Mouse (Mus musculus) embryonic fibroblast, embryonic 13.5 days (primary cell): ENCODE measurements at regions not wholly inside any gene's neighbourhood (a gene's known extent, or its start where the extent isn't known, plus 50 kb on each side); places are given as distances from the start of the nearest gene placed in this dataset.

Experiments used
- H3K27ac ChIP-seq: 2 replicates; pipeline ENCODE4 v1.5.1; 2012; ENCODE audit warnings: low read length, control low read depth, inconsistent platforms; ENCODE audit not compliant: insufficient read depth
- H3K4me1 ChIP-seq: 2 replicates; pipeline ENCODE4 v1.6.1; 2011; ENCODE audit warnings: low read length; ENCODE audit not compliant: control insufficient read depth, insufficient read depth
- H3K4me3 ChIP-seq: 2 replicates; pipeline ENCODE4 v1.5.1; 2011; ENCODE audit warnings: mild to moderate bottlenecking, control low read depth, low read length; ENCODE audit not compliant: insufficient read depth
- CTCF ChIP-seq: IDR thresholded peaks from 2 replicates; pipeline ENCODE4 v1.5.1; 2011; ENCODE audit warnings: mild to moderate bottlenecking, control low read depth, low read length, moderate library complexity, borderline replicate concordance; ENCODE audit not compliant: insufficient read depth
- POLR2A ChIP-seq: IDR thresholded peaks from 2 replicates; pipeline ENCODE4 v1.6.1; 2011; ENCODE audit warnings: low read depth, mild to moderate bottlenecking, control low read depth, low read length, moderate library complexity

GRCm38 (mm10) chr10:43761979-43762570 is 139.5 kb downstream of the Qrsl1 start:
- H3K4me1 ChIP-seq = no peaks in the 10 kb centered on the region
- H3K4me3 ChIP-seq = no peak overlapping the region
- TF ChIP-seq CTCF (no peak), POLR2A (no peak)
- H3K27ac ChIP-seq = no peak overlapping the region

DNA sequence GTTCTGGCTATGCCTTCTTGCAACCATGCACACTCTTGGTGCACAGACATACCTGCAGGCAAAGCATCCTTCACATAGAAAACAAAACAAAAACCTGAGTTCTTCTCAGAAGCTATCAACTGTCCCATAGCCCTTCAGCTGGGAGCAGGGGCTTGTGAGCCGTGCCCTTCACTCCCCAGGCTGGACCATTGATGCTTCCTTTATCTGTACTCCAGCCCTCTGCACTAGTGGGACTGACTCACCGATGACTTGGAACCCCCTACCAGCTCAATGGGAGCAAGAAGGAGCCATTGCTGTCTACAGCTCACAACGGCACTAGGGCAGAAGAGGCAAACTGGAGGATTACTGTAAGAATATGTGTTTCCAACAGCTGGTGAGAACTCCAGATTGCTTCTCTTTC is 137.0 kb downstream of the Qrsl1 start:
- Histone ChIP-seq H3K27ac (no peak overlapping the region), H3K4me1 (no peaks in the 10 kb centered on the region), H3K4me3 (no peak overlapping the region)
- TF ChIP-seq POLR2A = no peak
- TF ChIP-seq CTCF = no peak

DNA sequence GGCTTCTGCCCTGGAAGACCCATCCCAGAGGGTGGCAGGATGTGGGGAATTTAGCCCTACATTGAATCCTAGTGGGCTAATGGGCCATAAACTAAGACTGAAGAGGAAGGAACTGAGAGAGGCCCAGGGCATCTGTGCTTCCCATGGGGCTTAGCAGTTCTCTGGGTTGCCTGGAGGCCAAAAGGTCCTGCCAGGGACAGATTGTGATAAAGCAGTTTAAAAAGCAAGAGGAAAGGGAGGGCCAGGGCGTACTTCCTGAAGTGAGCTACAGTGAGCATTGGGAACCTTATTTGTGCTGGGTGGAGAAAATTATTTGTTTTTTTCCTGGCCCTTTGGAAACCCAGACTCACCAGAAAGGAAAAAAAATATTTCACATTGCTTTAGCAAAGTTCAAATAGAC is 136.3 kb downstream of the Qrsl1 start:
- TF ChIP-seq CTCF (no peak), POLR2A (no peak)
- H3K4me3 ChIP-seq = no peak overlapping the region
- no peaks in the 10 kb centered on the region for H3K4me1 ChIP-seq
- H3K27ac ChIP-seq = no peak overlapping the region

DNA sequence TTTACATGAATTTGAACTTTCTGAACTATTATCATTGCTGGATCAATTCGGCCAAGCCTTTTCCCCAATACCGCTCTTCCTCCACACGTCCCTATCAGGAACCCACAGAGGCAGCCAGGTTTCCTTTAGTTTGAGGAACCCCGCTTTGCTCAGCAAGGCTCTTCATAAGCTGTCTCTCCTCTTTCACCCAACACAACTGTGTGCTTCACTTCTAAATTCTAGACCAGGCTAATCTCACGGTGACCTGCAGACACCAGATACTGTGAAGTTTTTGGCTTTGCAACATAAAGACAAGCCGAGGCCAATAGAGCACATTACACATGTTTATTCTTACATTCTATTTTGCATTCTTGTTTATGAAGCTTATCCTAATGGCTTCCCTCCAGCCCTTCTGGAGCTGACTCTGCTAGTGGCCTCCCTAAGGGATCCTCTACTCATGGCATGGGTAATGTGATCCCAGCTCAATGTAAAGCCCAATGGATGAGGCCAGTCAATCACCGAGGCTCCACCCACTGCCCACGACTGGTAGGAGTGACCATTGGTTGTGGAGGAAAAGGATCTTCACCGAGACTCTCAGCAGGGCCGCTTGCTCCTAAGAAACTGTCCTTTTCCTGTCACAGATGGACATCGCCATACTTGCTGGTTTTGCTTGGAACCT is 135.6 kb downstream of the Qrsl1 start:
- Histone ChIP-seq H3K4me3 (no peak overlapping the region), H3K4me1 (no peaks in the 10 kb centered on the region), H3K27ac (no peak overlapping the region)
- TF ChIP-seq POLR2A (no peak), CTCF (no peak)

GRCm38 (mm10) chr10:43767961-43768726 is 133.4 kb downstream of the Qrsl1 start:
- Histone ChIP-seq H3K27ac (no peak overlapping the region), H3K4me3 (no peak overlapping the region), H3K4me1 (no peaks in the 10 kb centered on the region)
- TF ChIP-seq CTCF (no peak), POLR2A (no peak)

- H3K4me1 ChIP-seq = no peaks in the 10 kb centered on the region
- no peak overlapping the region for H3K27ac ChIP-seq
- H3K4me3 ChIP-seq = no peak overlapping the region
- TF ChIP-seq POLR2A (no peak), CTCF (no peak)
These were observed 132.5 kb downstream of the Qrsl1 start for GRCm38 (mm10) chr10:43769026-43769425.

DNA sequence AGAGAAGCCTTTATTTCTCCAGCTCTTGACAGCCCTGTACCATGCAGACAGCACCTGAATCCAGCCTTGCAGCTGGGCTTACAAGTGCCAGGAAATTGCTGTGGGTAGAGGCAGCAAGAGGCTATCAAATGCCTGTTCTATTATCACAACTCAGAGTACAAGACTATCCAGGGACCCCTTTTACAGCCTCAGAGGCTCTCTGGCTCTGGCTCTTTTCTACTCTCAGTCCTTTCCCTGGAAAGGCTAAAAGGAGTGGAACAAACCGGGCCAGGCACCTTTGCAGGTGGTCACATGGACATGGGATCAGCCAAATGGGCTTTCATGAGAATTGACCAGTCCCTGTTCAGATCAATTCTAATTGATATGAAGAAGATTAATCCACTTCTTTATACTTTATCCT is 125.7 kb downstream of the Qrsl1 start:
- Histone ChIP-seq H3K4me1 (no peaks in the 10 kb centered on the region), H3K4me3 (no peak overlapping the region), H3K27ac (no peak overlapping the region)
- TF ChIP-seq POLR2A (no peak), CTCF (no peak)

GRCm38 (mm10) chr10:43777612-43778600 is 123.6 kb downstream of the Qrsl1 start:
- Histone ChIP-seq H3K4me1 (no peaks in the 10 kb centered on the region), H3K4me3 (no peak overlapping the region), H3K27ac (no peak overlapping the region)
- TF ChIP-seq CTCF (no peak), POLR2A (no peak)

- no peak for TF ChIP-seq POLR2A
- no peak for TF ChIP-seq CTCF
- no peaks in the 10 kb centered on the region for H3K4me1 ChIP-seq
These were observed 121.0 kb downstream of the Qrsl1 start for GRCm38 (mm10) chr10:43780571-43780970.

More at GRCm38 (mm10) chr10:43780571-43780970, 121.0 kb downstream of the Qrsl1 start:
- Histone ChIP-seq H3K4me3 (no peak overlapping the region), H3K27ac (no peak overlapping the region)
